ENCODE assay signal across 16 mouse cellular contexts in genomic region chr5:91697075-91697474, GRCm38 (mm10).
"Had no signal": no experiment of that assay in that cellular context is flagged by ENCODE, and none has a peak within 500 bp of the region (broad histone marks: within the 10 kb centered on the region; RNA-seq: fewer than 3 reads in every experiment).

No protein-coding gene starts in this region.

- H3K4me2 ChIP-seq: neural tube, embryonic 13.5 days; neural tube, embryonic 15.5 days; stomach, embryonic 15.5 days had no signal

- H3K36me3 ChIP-seq: neural tube, embryonic 13.5 days; neural tube, embryonic 15.5 days; stomach, embryonic 15.5 days had no signal

- DNase-seq: retina, postnatal 1 day; right cerebral cortex, adult 18-20 months; right cerebral cortex, postnatal 14 days; right cerebral cortex, postnatal 25 days; right cerebral cortex, postnatal 4 days; spleen, adult 18-20 months; thymus, adult 18-20 months; thymus, adult 2 months; thymus, postnatal 14 days; thymus, postnatal 25 days; thymus, postnatal 36 days; thymus, postnatal 4 days had no signal

- H3K9me3 ChIP-seq: neural tube, embryonic 13.5 days; neural tube, embryonic 15.5 days; stomach, embryonic 15.5 days had no signal

- H3K4me3 ChIP-seq: neural tube, embryonic 13.5 days; neural tube, embryonic 15.5 days; stomach, embryonic 15.5 days had no signal

- H3K4me1 ChIP-seq: stomach, embryonic 15.5 days had no signal

- H3K27ac ChIP-seq: neural tube, embryonic 13.5 days; neural tube, embryonic 15.5 days; stomach, embryonic 15.5 days; stomach, postnatal 0 days had no signal

- H3K27me3 ChIP-seq: neural tube, embryonic 13.5 days; neural tube, embryonic 15.5 days; stomach, embryonic 15.5 days had no signal

- H3K9ac ChIP-seq: neural tube, embryonic 13.5 days; neural tube, embryonic 15.5 days; stomach, embryonic 15.5 days had no signal
